Mouse (Mus musculus) liver, postnatal 0 days (tissue): ENCODE data around the gene Traf1. TPM values are rescaled to one million over a fixed set of nuclear protein-coding genes. Genes with fewer than 3 reads are reported as not detected.
A peak's percentile ranks its signal among the peaks of the same experiment; 100 is the strongest.

ENCODE experiments used
- ATAC-seq: fragments of 200-750 bp; cut with Nextera tagmentation; 2 replicates; pipeline ENCODE4 v1.8.0; 2017; ENCODE audit warnings: mild to moderate bottlenecking, moderate library complexity
- DNase-seq: peaks from one replicate; pipeline ENCODE4 v3.0.0-alpha.2; 2016
- H3K27ac ChIP-seq: fragments of 300-500 bp; sonication (generic); 2 replicates; pipeline ENCODE4 v1.5.1; 2014; ENCODE audit warnings: antibody characterized with exemption, moderate library complexity, mild to moderate bottlenecking, low read depth
- H3K27me3 ChIP-seq: fragments of 300-500 bp; sonication (generic); 2 replicates; pipeline ENCODE4 v1.6.1; 2014; ENCODE audit warnings: low read length, control low read depth, mixed read lengths; ENCODE audit not compliant: insufficient read depth
- H3K36me3 ChIP-seq: fragments of 300-500 bp; sonication (generic); replicated peaks from 2 replicates; pipeline ENCODE4 v1.6.1; 2014; ENCODE audit warnings: mild to moderate bottlenecking, control low read depth, low read length, moderate library complexity, mixed read lengths; ENCODE audit not compliant: insufficient read depth
- H3K4me1 ChIP-seq: fragments of 300-500 bp; sonication (generic); 2 replicates; pipeline ENCODE4 v1.6.1; 2014; ENCODE audit warnings: antibody characterized with exemption, mild to moderate bottlenecking, control low read depth; ENCODE audit not compliant: insufficient read depth
- H3K4me2 ChIP-seq: fragments of 300-500 bp; sonication (generic); 2 replicates; pipeline ENCODE4 v1.6.1; 2014; ENCODE audit warnings: low read depth, mild to moderate bottlenecking, low read length, moderate library complexity, mixed read lengths
- H3K4me3 ChIP-seq: fragments of 300-500 bp; sonication (generic); 2 replicates; pipeline ENCODE4 v1.5.1; 2014; ENCODE audit warnings: low read depth, low read length
- H3K9ac ChIP-seq: fragments of 300-500 bp; sonication (generic); replicated peaks from 2 replicates; pipeline ENCODE4 v1.6.1; 2014; ENCODE audit warnings: mild to moderate bottlenecking, moderate library complexity
- H3K9me3 ChIP-seq: fragments of 300-500 bp; sonication (generic); 2 replicates; pipeline ENCODE4 v1.6.1; 2016; ENCODE audit warnings: mild to moderate bottlenecking, control low read depth, low read length, mixed read lengths
- CTCF ChIP-seq: sonication (generic); IDR thresholded peaks from 2 replicates; pipeline ENCODE4 v1.5.1; 2016; ENCODE audit warnings: antibody characterized with exemption, low read depth
- EP300 ChIP-seq: IDR thresholded peaks from 2 replicates; pipeline ENCODE4 v1.6.1; 2016; ENCODE audit warnings: antibody characterized with exemption, low read depth, mild to moderate bottlenecking
- WGBS: fragments of 180-500 bp; shearing (Covaris S2); extraction: QIAGEN DNeasy Blood & Tissue Kit; methylation state at CpG from one replicate; pipeline ENCODE4 v1.1.7; 2014; ENCODE audit not compliant: insufficient replicate concordance; 5-methylcytosine and 5-hydroxymethylcytosine counted together
- polyA plus RNA-seq: library from polyadenylated mRNA; unstranded; fragments of >200 nt; fragmentation: Nextera tagmentation; extraction: Ambion mirVana; gene quantifications from 2 replicates; pipeline ENCODE4 v1.2.1, GENCODE M21; 2015

Gene Traf1
- polyA plus RNA-seq, 1 experiment from 2014 or later: 0.34 TPM

DNA sequence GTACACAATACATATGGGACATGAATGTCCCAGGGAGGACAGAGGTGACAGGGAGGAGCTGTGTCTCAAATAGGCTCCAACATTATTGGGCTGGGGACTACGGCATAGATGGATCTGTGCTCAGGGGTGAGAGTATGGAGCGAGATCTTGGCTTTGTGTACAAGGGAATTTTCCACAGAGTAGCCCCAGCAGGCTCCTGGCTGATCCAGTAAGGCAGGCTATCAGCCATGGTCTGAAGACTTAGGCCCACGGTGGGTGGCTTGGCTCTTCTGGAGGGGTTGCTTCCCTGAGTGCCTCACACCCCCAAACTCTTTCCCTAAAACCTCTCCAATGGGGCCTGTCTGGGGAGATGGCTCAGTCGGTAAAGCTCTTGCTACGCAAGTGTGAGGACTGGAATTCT lies 21.3 kb downstream of the Traf1 start:
- 81% methylated on average over 5 of the region's 5 CpGs for WGBS
- TF ChIP-seq CTCF (no peak), EP300 (no peak)
- no peak overlapping the region for H3K27ac ChIP-seq

DNA sequence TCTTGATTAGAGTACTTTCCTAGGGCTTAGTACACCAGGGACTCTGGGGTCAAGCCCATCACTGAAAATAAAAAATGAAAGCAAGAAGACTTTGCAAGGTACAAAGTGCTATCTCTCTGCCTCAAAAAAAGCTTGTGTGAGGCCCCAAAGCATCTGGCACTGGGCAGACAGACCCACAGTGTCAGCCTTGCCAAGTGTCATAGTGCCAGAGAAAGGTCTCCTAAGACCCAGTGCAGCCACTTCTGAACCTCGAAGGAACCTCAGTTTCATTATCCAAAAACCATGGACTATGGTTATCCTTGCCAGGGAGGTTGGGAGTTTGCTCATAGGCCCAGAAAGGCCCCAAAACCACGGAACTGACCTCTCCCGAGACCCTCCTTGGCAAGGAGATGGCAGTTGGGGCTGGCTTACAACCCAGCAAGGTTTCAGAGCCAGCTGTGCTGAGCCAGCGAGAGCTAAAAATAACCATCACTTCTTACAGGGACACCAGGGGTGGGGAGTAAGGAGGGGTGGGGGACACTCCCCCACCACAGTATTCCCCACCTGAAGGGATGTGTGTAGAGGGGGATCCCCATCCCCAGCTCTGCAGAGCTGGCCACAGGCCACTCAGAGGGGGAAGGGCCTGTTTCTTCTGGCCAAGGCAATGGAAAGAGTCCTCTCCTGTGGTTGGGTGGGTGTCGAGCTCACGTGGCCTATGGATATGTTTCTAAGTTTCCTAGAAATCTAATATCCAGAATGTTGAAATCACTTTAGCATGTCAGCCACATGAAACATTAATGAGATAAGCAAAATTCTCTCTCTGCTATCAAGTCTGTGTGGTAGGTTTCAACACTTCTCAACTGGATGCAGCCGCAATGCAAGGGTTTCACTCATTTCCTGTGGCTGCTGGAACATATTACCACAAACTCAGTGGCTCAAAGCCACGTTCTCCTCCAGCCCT lies 23.0 kb downstream of the Traf1 start:
- H3K4me3 ChIP-seq: no peak overlapping the region
- peaks cover 3% of the 10 kb centered on the region; the same call in 1 of the 2 replicates for H3K27me3 ChIP-seq
- TF ChIP-seq CTCF: no peak
- TF ChIP-seq EP300: peak; percentile 37; the same call in 1 of the 2 replicates
- WGBS: 30% methylated on average over 8 of the region's 8 CpGs
- H3K9ac ChIP-seq: no peak overlapping the region
- no peaks in the 10 kb centered on the region for H3K36me3 ChIP-seq
- no peaks in the 10 kb centered on the region for H3K9me3 ChIP-seq
- peak overlapping the region; percentile 52 for H3K27ac ChIP-seq
- peaks cover 13% of the 10 kb centered on the region for H3K4me1 ChIP-seq
- peak; percentile 15; the same call in 1 of the 2 replicates for ATAC-seq
- DNase-seq: peak; percentile 25
- peak overlapping the region; percentile 18; the same call in 1 of the 2 replicates for H3K4me2 ChIP-seq

More for the DNA sequence above, 21.3 kb downstream of the Traf1 start:
- Histone ChIP-seq H3K4me3 (no peak overlapping the region), H3K9ac (no peak overlapping the region), H3K9me3 (no peaks in the 10 kb centered on the region), H3K36me3 (no peaks in the 10 kb centered on the region), H3K4me1 (peaks cover 21% of the 10 kb centered on the region), H3K4me2 (no peak overlapping the region), H3K27me3 (peaks cover 3% of the 10 kb centered on the region; the same call in 1 of the 2 replicates)
- DNase-seq (no peak), ATAC-seq (no peak)

DNA sequence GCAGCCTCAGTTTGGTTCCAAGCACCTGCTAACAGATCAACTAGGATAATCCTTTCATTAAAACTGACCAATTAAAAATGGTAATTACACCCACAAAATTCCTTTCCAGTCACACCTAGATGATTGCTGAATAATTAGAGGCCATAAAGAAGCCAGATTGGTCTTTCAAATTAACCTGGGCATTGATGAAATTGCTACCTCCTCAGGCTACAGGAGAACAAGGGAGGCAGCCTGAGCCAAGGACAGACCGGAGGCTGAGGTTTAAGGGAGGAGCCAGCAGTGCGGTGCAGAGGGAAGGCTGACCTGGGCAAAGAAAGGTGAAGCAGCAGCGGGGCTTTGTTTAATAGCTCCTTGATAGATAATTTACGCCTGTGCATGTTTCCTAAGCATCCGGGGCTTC lies 24.1 kb downstream of the Traf1 start:
- WGBS: 36% methylated on average over 5 of the region's 5 CpGs
- no peak overlapping the region for H3K27ac ChIP-seq
- no peaks in the 10 kb centered on the region for H3K9me3 ChIP-seq
- H3K9ac ChIP-seq: no peak overlapping the region
- no peak for DNase-seq
- H3K4me3 ChIP-seq: no peak overlapping the region
- peaks cover 13% of the 10 kb centered on the region for H3K4me1 ChIP-seq
- peaks cover 3% of the 10 kb centered on the region; the same call in 1 of the 2 replicates for H3K27me3 ChIP-seq
- TF ChIP-seq CTCF (no peak), EP300 (no peak)
- H3K36me3 ChIP-seq: no peaks in the 10 kb centered on the region
- ATAC-seq: no peak
- no peak overlapping the region for H3K4me2 ChIP-seq

DNA sequence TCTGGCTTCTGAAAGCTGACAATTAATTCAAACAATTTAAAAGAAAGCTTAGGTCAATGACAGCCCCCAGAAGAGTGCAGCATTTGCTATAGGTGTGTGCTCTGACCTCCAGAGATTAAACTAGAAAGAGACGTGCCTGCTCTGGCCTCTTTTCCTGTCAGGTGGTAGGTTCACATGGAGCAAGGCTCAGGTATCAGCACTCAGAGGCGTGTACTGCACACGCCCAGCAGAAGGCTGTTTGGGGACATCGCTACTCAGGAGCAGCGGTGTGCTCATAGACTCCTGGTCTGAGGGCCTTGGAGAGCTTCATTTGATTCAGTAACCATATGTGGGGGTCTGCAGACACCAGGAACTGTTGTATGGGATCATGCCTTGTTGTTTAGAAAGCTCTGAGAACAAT lies 34.3 kb downstream of the Traf1 start:
- H3K27me3 ChIP-seq: no peaks in the 10 kb centered on the region
- DNase-seq (no peak), ATAC-seq (no peak)
- 70% methylated on average over 5 of the region's 5 CpGs for WGBS
- H3K27ac ChIP-seq: no peak overlapping the region
- H3K9me3 ChIP-seq: no peaks in the 10 kb centered on the region
- H3K36me3 ChIP-seq: no peaks in the 10 kb centered on the region
- H3K4me2 ChIP-seq: no peak overlapping the region
- H3K4me3 ChIP-seq: no peak overlapping the region
- H3K4me1 ChIP-seq: no peaks in the 10 kb centered on the region
- no peak overlapping the region for H3K9ac ChIP-seq
- TF ChIP-seq CTCF (no peak), EP300 (no peak)

DNA sequence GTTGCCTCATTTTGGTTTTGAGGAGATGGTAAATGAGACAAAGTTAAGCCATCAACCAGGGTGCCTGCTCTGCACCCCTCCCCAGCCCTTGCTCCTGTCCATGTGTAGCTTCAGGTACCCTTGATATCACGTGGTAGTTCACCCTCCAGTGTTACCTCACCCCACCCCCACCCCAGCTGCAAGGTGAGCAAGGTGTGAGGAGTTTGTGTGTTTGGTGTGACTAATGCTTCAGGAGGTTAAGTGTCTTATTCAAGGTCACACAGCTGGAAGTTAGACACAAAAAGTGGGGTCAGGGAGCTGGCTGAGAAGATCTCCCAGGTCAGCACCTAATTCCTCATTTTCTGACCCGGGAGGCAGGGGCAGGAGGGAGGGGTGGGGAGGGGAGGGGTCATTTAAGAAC lies 38.8 kb downstream of the Traf1 start:
- no peak for ATAC-seq
- H3K4me1 ChIP-seq: no peaks in the 10 kb centered on the region
- no peak overlapping the region for H3K4me3 ChIP-seq
- H3K27me3 ChIP-seq: no peaks in the 10 kb centered on the region
- 25% methylated on average over 2 of the region's 2 CpGs for WGBS
- DNase-seq: no peak
- no peak overlapping the region for H3K9ac ChIP-seq
- no peaks in the 10 kb centered on the region for H3K9me3 ChIP-seq
- TF ChIP-seq EP300 (no peak), CTCF (no peak)
- H3K36me3 ChIP-seq: no peaks in the 10 kb centered on the region
- H3K27ac ChIP-seq: no peak overlapping the region
- H3K4me2 ChIP-seq: no peak overlapping the region

DNA sequence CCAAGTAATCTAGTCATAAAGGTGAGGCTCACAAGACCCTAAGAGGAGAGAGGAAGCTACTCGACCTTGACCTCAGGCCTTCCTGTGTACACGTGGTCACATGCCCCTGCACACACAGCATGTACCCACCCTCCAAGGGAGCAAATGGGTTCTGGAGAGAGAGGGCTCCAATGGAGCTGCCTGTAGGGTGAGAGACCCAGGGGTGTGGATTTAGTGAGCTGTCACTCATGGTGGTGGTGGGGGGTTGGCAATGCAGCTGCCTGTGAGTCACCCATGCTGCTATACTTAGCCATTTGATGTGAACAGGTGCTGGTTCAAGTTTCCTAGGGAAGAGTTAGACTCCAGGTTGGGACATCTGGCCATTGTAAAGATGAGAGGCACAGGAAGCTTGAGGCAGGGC lies 41.4 kb downstream of the Traf1 start:
- no peaks in the 10 kb centered on the region; the same call in 1 of the 2 replicates for H3K4me1 ChIP-seq
- H3K4me3 ChIP-seq: no peak overlapping the region
- no peak overlapping the region for H3K27ac ChIP-seq
- DNase-seq (no peak), ATAC-seq (no peak)
- H3K36me3 ChIP-seq: no peaks in the 10 kb centered on the region
- no peaks in the 10 kb centered on the region for H3K27me3 ChIP-seq
- H3K9me3 ChIP-seq: no peaks in the 10 kb centered on the region
- H3K9ac ChIP-seq: no peak overlapping the region
- whole genome bisulfite sequencing: 51% methylated on average over 2 of the region's 2 CpGs
- H3K4me2 ChIP-seq: no peak overlapping the region
- TF ChIP-seq EP300 (no peak), CTCF (no peak)
